Mouse (Mus musculus) hindbrain, postnatal 0 days (tissue): ENCODE results near the gene Klf17. TPM values are rescaled to one million over a fixed set of nuclear protein-coding genes. Genes with fewer than 3 reads are reported as not detected.

Experiments used
- ATAC-seq: fragments of 200-750 bp; cut with Nextera tagmentation; 2 replicates; pipeline ENCODE4 v1.8.0; 2017; ENCODE audit warnings: mild to moderate bottlenecking, moderate TSS enrichment, moderate library complexity
- DNase-seq: peaks from one replicate; pipeline ENCODE4 v3.0.0-alpha.2; 2015; ENCODE audit warnings: low spot score
- H3K27ac ChIP-seq: fragments of 300-500 bp; sonication (generic); 2 replicates; pipeline ENCODE4 v1.5.1; 2014; ENCODE audit warnings: mild to moderate bottlenecking
- H3K27me3 ChIP-seq: fragments of 300-500 bp; sonication (generic); 2 replicates; pipeline ENCODE4 v1.6.1; 2014; ENCODE audit warnings: low read length, mixed read lengths; ENCODE audit not compliant: insufficient read depth
- H3K36me3 ChIP-seq: fragments of 300-500 bp; sonication (generic); 2 replicates; pipeline ENCODE4 v1.6.1; 2014; ENCODE audit warnings: low read length, mixed read lengths; ENCODE audit not compliant: insufficient read depth
- H3K4me1 ChIP-seq: fragments of 300-500 bp; sonication (generic); 2 replicates; pipeline ENCODE4 v1.6.1; 2014; ENCODE audit warnings: antibody characterized with exemption, low read length, mixed read lengths; ENCODE audit not compliant: insufficient read depth
- H3K4me2 ChIP-seq: fragments of 300-500 bp; sonication (generic); 2 replicates; pipeline ENCODE4 v1.6.1; 2014; ENCODE audit warnings: low read depth, mild to moderate bottlenecking, low read length, moderate library complexity, mixed read lengths
- H3K4me3 ChIP-seq: fragments of 300-500 bp; sonication (generic); 2 replicates; pipeline ENCODE4 v1.5.1; 2014; ENCODE audit warnings: low read length
- H3K9ac ChIP-seq: fragments of 300-500 bp; sonication (generic); replicated peaks from 2 replicates; pipeline ENCODE4 v1.6.1; 2014; ENCODE audit warnings: mild to moderate bottlenecking, low read length, moderate library complexity, mixed read lengths
- H3K9me3 ChIP-seq: fragments of 300-500 bp; sonication (generic); 2 replicates; pipeline ENCODE4 v1.6.1; 2016; ENCODE audit warnings: low read length, mixed read lengths
- CTCF ChIP-seq: IDR thresholded peaks from 2 replicates; pipeline ENCODE4 v1.5.1; 2016; ENCODE audit warnings: antibody characterized with exemption, control low read depth, low read depth
- WGBS: fragments of 180-500 bp; shearing (Covaris S2); extraction: QIAGEN DNeasy Blood & Tissue Kit; methylation state at CpG from one replicate; pipeline ENCODE4 v1.1.7; 2014; 5-methylcytosine and 5-hydroxymethylcytosine counted together
- polyA plus RNA-seq: library from polyadenylated mRNA; unstranded; fragments of >200 nt; fragmentation: Nextera tagmentation; extraction: Ambion mirVana; gene quantifications from 2 replicates; pipeline ENCODE4 v1.2.1, GENCODE M21; 2015
- total RNA-seq: library from RNA; depleted of rRNA; stranded (reverse); fragments of >200 nt; gene quantifications from 2 replicates; pipeline ENCODE4 v1.2.3, GENCODE M21; 2014; rRNA removed

Klf17 gene
- total and polyA plus RNA-seq, 2 experiments from 2014 or later = not detected

DNA sequence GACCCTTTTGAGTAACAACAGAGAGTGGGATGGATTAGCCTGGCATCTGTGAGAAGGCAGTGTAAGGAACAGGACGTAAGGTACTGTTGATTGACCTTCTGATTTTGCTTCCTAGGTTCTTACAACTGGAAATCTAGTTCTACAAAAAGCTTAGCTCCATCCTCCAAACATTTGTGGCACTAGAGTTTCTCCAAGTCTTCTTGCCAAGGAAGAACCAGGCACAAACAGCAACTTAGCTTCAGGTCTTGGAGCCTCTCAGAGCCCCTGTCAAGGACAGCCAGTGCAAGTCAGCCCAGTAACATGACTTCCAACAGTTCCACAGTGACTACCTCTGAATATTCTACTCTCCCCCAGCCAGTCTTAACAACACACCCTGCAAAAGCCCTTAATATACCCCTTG, 41.3 kb downstream of the Klf17 start, which contains the start of gene Gm12845:
Gene Gm12845 (plus strand): TSS at position 301 of the 400 bp plus-strand sequence.
- Histone ChIP-seq H3K9me3 (no peaks in the 10 kb centered on the region), H3K27ac (no peak within 1 kb of the TSS), H3K36me3 (no peaks in the 10 kb centered on the region), H3K4me1 (no peaks in the 10 kb centered on the region), H3K9ac (no peak within 1 kb of the TSS), H3K27me3 (no peaks in the 10 kb centered on the region), H3K4me3 (no peak within 1 kb of the TSS), H3K4me2 (no peak within 1 kb of the TSS)
- ATAC-seq (no peak), DNase-seq (no peak)
- no peak for TF ChIP-seq CTCF
- 96% methylated on average over 1 of the region's 1 CpGs for WGBS

DNA sequence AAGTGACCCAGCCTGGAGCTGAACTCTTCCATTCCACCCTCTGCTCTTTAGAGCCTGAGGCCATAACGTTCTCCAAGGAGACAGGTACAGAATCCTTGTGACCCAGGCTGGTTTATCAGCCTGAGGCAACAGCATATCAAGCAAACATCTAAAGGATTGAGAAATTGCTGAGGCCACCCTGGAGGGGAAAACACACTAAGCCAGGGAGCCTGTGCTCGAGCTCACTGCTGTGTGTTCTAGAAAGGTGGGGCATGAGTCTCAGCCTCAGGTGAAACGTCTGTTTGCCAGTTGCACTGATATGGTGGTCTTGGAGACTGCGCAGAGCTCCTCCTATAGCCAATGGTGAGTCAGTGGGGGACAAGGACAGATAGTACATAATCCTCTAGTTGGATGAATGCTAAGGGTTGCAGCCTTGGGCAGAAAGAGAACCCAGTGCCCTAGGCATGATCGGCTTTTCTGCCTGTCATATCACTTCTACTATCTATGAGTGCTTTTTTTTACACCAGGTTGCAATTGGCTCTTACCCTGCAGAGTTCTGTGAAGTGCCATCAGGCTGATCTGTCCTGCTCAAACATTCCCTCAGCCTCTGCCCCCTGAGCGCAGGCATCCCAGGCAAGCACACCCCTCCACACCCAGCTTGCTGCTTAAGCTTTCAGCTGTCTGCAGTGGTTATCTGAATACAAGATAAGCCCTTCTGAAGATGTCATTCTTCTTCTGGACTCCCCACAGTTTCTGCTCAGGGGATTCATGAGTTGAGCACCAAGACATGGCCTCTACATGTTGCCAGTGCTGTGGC, 51.9 kb downstream of the Klf17 start:
- ATAC-seq (no peak), DNase-seq (no peak)
- TF ChIP-seq CTCF = no peak
- H3K4me3 ChIP-seq = no peak overlapping the region
- H3K27ac ChIP-seq = no peak overlapping the region
- no peak overlapping the region for H3K4me2 ChIP-seq
- H3K4me1 ChIP-seq = no peaks in the 10 kb centered on the region
- 83% methylated on average over 6 of the region's 6 CpGs for WGBS
- H3K36me3 ChIP-seq = no peaks in the 10 kb centered on the region
- no peaks in the 10 kb centered on the region for H3K27me3 ChIP-seq
- H3K9ac ChIP-seq = no peak overlapping the region
- H3K9me3 ChIP-seq = no peaks in the 10 kb centered on the region

DNA sequence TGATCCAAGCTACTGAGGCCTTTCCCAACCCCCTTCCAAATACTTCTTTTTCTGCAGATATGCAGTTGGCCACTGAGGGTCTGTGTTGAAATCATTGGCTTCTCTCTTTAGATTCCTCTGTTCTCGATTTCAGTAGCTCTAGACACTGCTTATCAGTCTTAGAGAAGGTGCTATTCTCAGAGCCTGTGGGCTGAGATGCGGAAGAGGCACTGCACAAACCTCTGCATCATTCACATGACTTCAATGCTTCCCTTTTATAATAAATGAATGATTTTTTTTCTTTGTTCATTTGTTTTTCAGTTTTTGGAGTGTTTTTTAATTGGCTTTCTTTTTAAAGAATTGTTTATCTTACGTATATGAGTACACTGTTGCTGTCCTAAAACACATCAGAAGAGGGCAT, 53.1 kb downstream of the Klf17 start:
- DNase-seq (no peak), ATAC-seq (no peak)
- no peak for TF ChIP-seq CTCF
- no peak overlapping the region for H3K4me3 ChIP-seq
- H3K4me2 ChIP-seq = no peak overlapping the region
- no peak overlapping the region for H3K27ac ChIP-seq
- H3K9ac ChIP-seq = no peak overlapping the region
- H3K4me1 ChIP-seq = no peaks in the 10 kb centered on the region
- H3K9me3 ChIP-seq = no peaks in the 10 kb centered on the region
- H3K27me3 ChIP-seq = no peaks in the 10 kb centered on the region
- H3K36me3 ChIP-seq = no peaks in the 10 kb centered on the region
- WGBS = 87% methylated on average over 3 of the region's 3 CpGs

DNA sequence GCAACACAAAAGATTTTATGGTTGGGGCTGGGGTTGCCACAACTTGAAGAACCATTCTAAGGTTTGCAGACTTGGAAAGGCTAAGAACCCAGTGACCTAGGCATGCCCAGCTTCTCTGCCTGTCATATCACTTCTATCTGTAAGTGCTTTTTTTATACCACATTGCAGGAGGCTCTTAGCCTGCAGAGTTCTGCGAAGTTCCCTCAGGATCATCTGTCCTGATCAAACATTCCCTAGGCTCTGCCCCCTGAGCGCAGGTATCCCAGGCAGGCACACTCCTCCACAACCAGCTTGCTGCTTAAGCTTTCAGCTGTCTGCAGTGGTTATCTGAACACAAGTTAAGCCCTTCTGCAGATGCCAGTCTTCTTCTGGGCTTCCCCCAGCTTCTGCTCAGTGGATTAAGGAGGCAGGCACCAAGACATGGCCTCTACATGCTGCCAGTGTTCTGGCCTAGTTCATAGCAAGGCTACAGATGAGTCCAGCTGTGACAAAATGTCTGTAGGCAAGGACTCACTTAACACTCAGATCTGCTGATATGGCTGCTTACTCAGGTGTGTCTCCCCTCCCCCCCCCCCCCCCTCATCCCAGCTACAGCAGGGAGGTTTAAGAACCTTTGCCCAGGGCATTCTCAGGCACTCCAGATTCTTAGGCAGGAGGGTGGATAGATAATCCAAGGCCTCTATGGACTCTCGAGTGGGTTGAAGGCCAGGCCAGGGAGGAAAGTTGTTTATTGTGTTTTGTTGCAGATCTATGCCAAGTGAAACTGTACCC, 56.5 kb downstream of the Klf17 start:
- H3K27me3 ChIP-seq = no peaks in the 10 kb centered on the region
- no peaks in the 10 kb centered on the region for H3K4me1 ChIP-seq
- 79% methylated on average over 3 of the region's 3 CpGs for WGBS
- ATAC-seq = no peak
- no peak overlapping the region for H3K27ac ChIP-seq
- no peaks in the 10 kb centered on the region for H3K9me3 ChIP-seq
- no peaks in the 10 kb centered on the region for H3K36me3 ChIP-seq
- no peak for TF ChIP-seq CTCF
- H3K9ac ChIP-seq = no peak overlapping the region
- no peak for DNase-seq
- no peak overlapping the region for H3K4me2 ChIP-seq
- no peak overlapping the region for H3K4me3 ChIP-seq

Other genes with a start within 250 kb of the Klf17 start
- 263 and 267 TPM in 2 replicates for gene Eri3, start 215.3 kb downstream of the Klf17 start, total RNA-seq
- 277 and 295 TPM in 2 replicates for gene Eri3, start 215.3 kb downstream of the Klf17 start, polyA plus RNA-seq
- 67.5 and 75.5 TPM in 2 replicates for gene Dmap1, start 83.4 kb downstream of the Klf17 start, total RNA-seq
- 76.5 and 81.4 TPM in 2 replicates for gene Dmap1, start 83.4 kb downstream of the Klf17 start, polyA plus RNA-seq
- gene Gm12845, start 41.2 kb downstream of the Klf17 start, total RNA-seq = not detected in 2 replicates
- not detected in 2 replicates for gene Gm12845, start 41.2 kb downstream of the Klf17 start, polyA plus RNA-seq
- 107 and 132 TPM in 2 replicates for gene Slc6a9, start 68.9 kb upstream of the Klf17 start, total RNA-seq
- 79.7 and 82.9 TPM in 2 replicates for gene Slc6a9, start 68.9 kb upstream of the Klf17 start, polyA plus RNA-seq
- gene Ccdc24, start 106.9 kb upstream of the Klf17 start, total RNA-seq = 2.0 and 3.4 TPM in 2 replicates
- 1.7 and 2.2 TPM in 2 replicates for gene Ccdc24, start 106.9 kb upstream of the Klf17 start, polyA plus RNA-seq
- 286 and 304 TPM in 2 replicates for gene B4galt2, start 117.8 kb upstream of the Klf17 start, total RNA-seq
- gene B4galt2, start 117.8 kb upstream of the Klf17 start, polyA plus RNA-seq = 71.5 and 77.0 TPM in 2 replicates
- 579 and 615 TPM in 2 replicates for gene Atp6v0b, start 121.7 kb upstream of the Klf17 start, total RNA-seq
- gene Atp6v0b, start 121.7 kb upstream of the Klf17 start, polyA plus RNA-seq = 637 and 643 TPM in 2 replicates
- gene Dph2, start 126.4 kb upstream of the Klf17 start, total RNA-seq = 21.2 and 24.8 TPM in 2 replicates
- 13.5 and 14.1 TPM in 2 replicates for gene Dph2, start 126.4 kb upstream of the Klf17 start, polyA plus RNA-seq
- gene Ipo13, start 149.4 kb upstream of the Klf17 start, total RNA-seq = 51.1 and 52.5 TPM in 2 replicates
- 48.7 and 50.0 TPM in 2 replicates for gene Ipo13, start 149.4 kb upstream of the Klf17 start, polyA plus RNA-seq
- gene Artn, start 164.1 kb upstream of the Klf17 start, total RNA-seq = 0.65 and 1.0 TPM in 2 replicates
- 0.48 and 0.59 TPM in 2 replicates for gene Artn, start 164.1 kb upstream of the Klf17 start, polyA plus RNA-seq